Mouse (Mus musculus) ES-E14 (cell line): Measurements from ENCODE around the gene Rars. TPM values are rescaled to one million over a fixed set of nuclear protein-coding genes. Genes with fewer than 3 reads are reported as not detected.

Experiments
- DNase-seq: peaks from one replicate; pipeline ENCODE4 v3.0.0-alpha.2; 2013; ENCODE audit warnings: low read depth, low spot score
- H3K27ac ChIP-seq: 2 replicates; pipeline ENCODE4 v1.5.1; 2012; ENCODE audit warnings: low read depth, mild to moderate bottlenecking, low read length, moderate library complexity, mixed read lengths; ENCODE audit not compliant: poor library complexity, insufficient read depth, severe bottlenecking
- H3K36me3 ChIP-seq: 2 replicates; pipeline ENCODE4 v1.6.1; 2012; ENCODE audit warnings: mild to moderate bottlenecking, low read length, moderate library complexity, mixed read lengths; ENCODE audit not compliant: control insufficient read depth, poor library complexity, insufficient read depth, severe bottlenecking
- H3K4me1 ChIP-seq, 2 experiments: fragments of 150-350 bp in 1 of 2; sonication (generic) in 1 of 2; 2 replicates each; pipeline ENCODE4 v1.6.1; 2012; ENCODE audit warnings: low read length in 2 of 2, mild to moderate bottlenecking in 1 of 2, mixed read lengths in 1 of 2; ENCODE audit not compliant: control insufficient read depth in 2 of 2, insufficient read depth in 2 of 2, poor library complexity in 1 of 2
- H3K4me3 ChIP-seq, 2 experiments: fragments of 150-350 bp in 1 of 2; sonication (generic) in 1 of 2; 2 replicates each; pipeline ENCODE4 v1.5.1; 2012; ENCODE audit warnings: low read length in 2 of 2, low read depth in 1 of 2, mild to moderate bottlenecking in 1 of 2, mixed read lengths in 1 of 2; ENCODE audit not compliant: insufficient read depth in 1 of 2, poor library complexity in 1 of 2, severe bottlenecking in 1 of 2
- H3K9ac ChIP-seq: 2 replicates; pipeline ENCODE4 v1.6.1; 2012; ENCODE audit warnings: low read depth, mild to moderate bottlenecking, low read length, mixed read lengths; ENCODE audit not compliant: poor library complexity, insufficient read depth, severe bottlenecking
- H3K9me3 ChIP-seq: fragments of 150-350 bp; sonication (generic); 2 replicates; pipeline ENCODE4 v1.6.1; 2012; ENCODE audit warnings: low read depth, mild to moderate bottlenecking, low read length; ENCODE audit not compliant: control insufficient read depth, insufficient read depth
- CHD2 ChIP-seq: IDR thresholded peaks from 2 replicates; pipeline ENCODE4 v1.6.1; 2014; ENCODE audit warnings: mild to moderate bottlenecking, low read depth, low read length, inconsistent platforms
- HCFC1 ChIP-seq: IDR thresholded peaks from 2 replicates; pipeline ENCODE4 v1.6.1; 2012; ENCODE audit warnings: low read length, inconsistent platforms, borderline replicate concordance; ENCODE audit not compliant: insufficient read depth
- MAFK ChIP-seq: IDR thresholded peaks from 2 replicates; pipeline ENCODE4 v1.6.1; 2014; ENCODE audit warnings: mild to moderate bottlenecking, low read depth, low read length, inconsistent platforms; ENCODE audit not compliant: insufficient read depth
- ZC3H11A ChIP-seq: IDR thresholded peaks from 2 replicates; pipeline ENCODE4 v1.6.1; 2012; ENCODE audit warnings: low read depth, mild to moderate bottlenecking, inconsistent platforms, low read length, borderline replicate concordance
- ZNF384 ChIP-seq: IDR thresholded peaks from 2 replicates; pipeline ENCODE4 v1.6.1; 2012; ENCODE audit warnings: low read depth, low read length, inconsistent platforms
- in situ Hi-C, 2 experiments: fragments of 600-800 bp; cut with MboI; formaldehyde crosslinking; loops; one replicate each; pipeline ENCODE4 v1.15.1; 2025; ENCODE audit warnings: low sequenced_read_pairs in 2 of 2, inconsistent platforms in 1 of 2; ENCODE audit not compliant: unreplicated experiment in 2 of 2
- total RNA-seq: library from RNA; depleted of rRNA; stranded (reverse); fragments of 300-350 nt; gene quantifications from 2 replicates; pipeline ENCODE4 v1.2.3, GENCODE M21; 2012

The Rars gene
- total RNA-seq, 1 experiment: 156 TPM

GRCm38 (mm10) chr11:35873624-35874244, 39.4 kb upstream of the Rars start:
- DNase-seq: no peak

GRCm38 (mm10) chr11:35870961-35871360, 36.7 kb upstream of the Rars start:
- H3K9me3 ChIP-seq: no peaks in the 10 kb centered on the region
- no peak for DNase-seq

More at GRCm38 (mm10) chr11:35873624-35874244, 39.4 kb upstream of the Rars start:
- in situ Hi-C loops: no loop called here
- H3K9me3 ChIP-seq: no peaks in the 10 kb centered on the region
- H3K27ac ChIP-seq: no peak overlapping the region
- TF ChIP-seq MAFK (no peak), CHD2 (no peak), HCFC1 (no peak), ZNF384 (no peak), ZC3H11A (no peak)
- H3K4me1 ChIP-seq: peaks cover 0 to 6% of the 10 kb centered on the region in 2 experiments; a peak in 2 of 4 replicates
- no peak overlapping the region for H3K4me3 ChIP-seq
- H3K9ac ChIP-seq: no peak overlapping the region
- peaks cover 50% of the 10 kb centered on the region for H3K36me3 ChIP-seq

GRCm38 (mm10) chr11:35866140-35866539, 31.8 kb upstream of the Rars start:
- Histone ChIP-seq H3K4me3 (no peak overlapping the region), H3K27ac (no peak overlapping the region), H3K9ac (no peak overlapping the region), H3K36me3 (peaks cover 50% of the 10 kb centered on the region; the same call in 1 of the 2 replicates), H3K9me3 (no peaks in the 10 kb centered on the region), H3K4me1 (no peaks in the 10 kb centered on the region)
- TF ChIP-seq MAFK (no peak), CHD2 (no peak), ZNF384 (no peak), ZC3H11A (no peak), HCFC1 (no peak)
- no peak for DNase-seq
- in situ Hi-C loops: no loop called here

More at GRCm38 (mm10) chr11:35870961-35871360, 36.7 kb upstream of the Rars start:
- Histone ChIP-seq H3K27ac (no peak overlapping the region), H3K9ac (no peak overlapping the region), H3K36me3 (peaks cover 53% of the 10 kb centered on the region), H3K4me3 (no peak overlapping the region), H3K4me1 (peaks cover 0 to 3% of the 10 kb centered on the region in 2 experiments; a peak in 2 of 4 replicates)
- TF ChIP-seq ZNF384 (no peak), HCFC1 (no peak), ZC3H11A (no peak), CHD2 (no peak), MAFK (no peak)
- in situ Hi-C loops: no loop called here

- no peak overlapping the region for H3K27ac ChIP-seq
- H3K9me3 ChIP-seq: no peaks in the 10 kb centered on the region
- H3K9ac ChIP-seq: no peak overlapping the region
- in situ Hi-C loops: no loop called here
- no peak overlapping the region for H3K4me3 ChIP-seq
- DNase-seq: no peak
- peaks cover 43% of the 10 kb centered on the region; the same call in 1 of the 2 replicates for H3K36me3 ChIP-seq
- TF ChIP-seq ZNF384 (no peak), HCFC1 (no peak), CHD2 (no peak), ZC3H11A (no peak), MAFK (no peak)
- H3K4me1 ChIP-seq: no peaks in the 10 kb centered on the region
Observed at GRCm38 (mm10) chr11:35864981-35865604, 30.8 kb upstream of the Rars start.

- no peak for TF ChIP-seq HCFC1
- no peak for TF ChIP-seq MAFK
- no peak for TF ChIP-seq ZNF384
- no peak for TF ChIP-seq CHD2
- Histone ChIP-seq H3K4me3 (no peak overlapping the region), H3K4me1 (no peaks in the 10 kb centered on the region), H3K27ac (no peak overlapping the region), H3K36me3 (peaks cover 41% of the 10 kb centered on the region; the same call in 1 of the 2 replicates), H3K9ac (no peak overlapping the region), H3K9me3 (no peaks in the 10 kb centered on the region)
- in situ Hi-C loops: no loop called here
- DNase-seq: no peak
Observed at GRCm38 (mm10) chr11:35863653-35864052, 29.3 kb upstream of the Rars start.
